Mouse (Mus musculus): ENCODE results near the gene Atp8b4. TPM values are rescaled to one million over a fixed set of nuclear protein-coding genes. Genes with fewer than 3 reads are reported as not detected.

Atp8b4 gene
- polyA plus RNA-seq, 1 experiment: 1.8 TPM

DNA sequence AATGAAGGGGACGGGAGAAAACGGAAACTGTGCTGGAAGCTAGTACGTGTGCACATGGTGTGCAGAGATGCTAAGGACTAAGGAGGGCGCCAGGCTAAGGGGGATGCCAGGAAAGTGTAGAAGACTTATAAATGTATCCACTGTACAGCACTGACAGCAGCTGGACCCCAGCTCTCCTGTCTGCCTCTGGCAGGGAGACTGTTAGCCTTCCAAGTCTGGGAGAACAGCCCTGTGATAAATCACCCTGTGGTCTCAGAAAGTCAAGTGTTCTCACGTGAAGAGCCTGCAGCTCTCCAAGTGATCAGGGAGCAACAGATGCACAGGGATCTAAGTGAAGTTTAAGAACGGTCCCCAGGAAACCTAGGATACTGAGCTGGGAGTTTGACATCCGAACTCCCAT lies 209.8 kb downstream of the Atp8b4 start:
- Histone ChIP-seq H3K4me1 (ENCODE audit: control insufficient read depth, insufficient read depth, low read length) (no peaks in the 10 kb centered on the region), H3K4me3 (replicated peaks; ENCODE audit: extremely low read depth, low read depth, low read length) (no peak overlapping the region)
- 66% methylated on average over 7 of the region's 7 CpGs for WGBS
- no peak for DNase-seq
- no peak for TF ChIP-seq CTCF (IDR thresholded peaks at IDR 0.05; ENCODE audit: insufficient read depth, low read length)

DNA sequence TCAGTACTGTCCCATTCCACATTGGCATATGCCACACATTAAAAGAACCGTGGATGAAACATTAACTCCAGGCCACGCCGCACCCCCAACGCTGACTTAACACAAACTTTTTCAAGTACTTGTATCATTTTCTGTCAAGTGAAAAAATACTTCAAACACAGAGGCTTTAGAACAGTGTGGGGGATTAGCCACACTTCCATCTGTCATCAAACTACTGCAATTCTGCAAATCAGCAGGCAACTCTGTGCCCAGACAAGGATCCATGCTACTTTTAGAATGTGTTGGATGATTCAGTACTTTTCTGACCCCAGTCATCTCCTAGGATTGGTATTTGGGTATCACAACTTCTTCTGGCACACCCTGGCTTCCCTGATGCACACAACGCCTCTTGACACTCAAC lies 212.5 kb downstream of the Atp8b4 start:
- no peaks in the 10 kb centered on the region for H3K4me1 ChIP-seq (ENCODE audit: control insufficient read depth, insufficient read depth, low read length)
- TF ChIP-seq CTCF (IDR thresholded peaks at IDR 0.05; ENCODE audit: insufficient read depth, low read length) (no peak), POLR2A (IDR thresholded peaks at IDR 0.05; ENCODE audit: borderline replicate concordance, extremely low read depth, low read depth, low read length) (no peak)
- no peak for DNase-seq
- no peak overlapping the region for H3K4me3 ChIP-seq (replicated peaks; ENCODE audit: extremely low read depth, low read depth, low read length)
- WGBS: 86% methylated on average over 5 of the region's 5 CpGs

- H3K4me1 ChIP-seq (ENCODE audit: control insufficient read depth, insufficient read depth, low read length): no peaks in the 10 kb centered on the region
- WGBS: 57% methylated on average over 7 of the region's 7 CpGs
- no peak for DNase-seq
- TF ChIP-seq CTCF (IDR thresholded peaks at IDR 0.05; ENCODE audit: insufficient read depth, low read length) (no peak), POLR2A (IDR thresholded peaks at IDR 0.05; ENCODE audit: borderline replicate concordance, extremely low read depth, low read depth, low read length) (no peak)
- no peak overlapping the region for H3K4me3 ChIP-seq (replicated peaks; ENCODE audit: extremely low read depth, low read depth, low read length)
Observed at GRCm38 (mm10) chr2:126286420-126286819, 214.1 kb downstream of the Atp8b4 start.

DNA sequence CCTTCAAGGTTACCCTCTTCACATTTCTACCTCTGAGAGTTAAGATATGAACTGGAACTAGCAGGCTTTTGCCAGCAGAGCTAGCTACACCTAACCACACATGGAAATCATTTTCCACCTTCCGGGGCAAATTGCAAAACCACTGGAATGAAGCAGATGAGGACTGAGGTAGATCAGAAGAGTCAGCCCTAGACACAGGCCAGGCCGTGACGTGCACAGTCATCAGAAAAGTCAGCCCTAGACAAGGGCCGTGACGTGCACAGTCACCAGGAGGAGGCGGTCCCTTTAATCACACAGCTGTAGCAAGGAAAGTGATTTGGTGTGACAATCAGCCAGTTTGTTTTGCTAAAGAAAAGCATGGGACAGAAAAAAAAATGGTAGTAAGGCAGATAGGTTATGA lies 216.4 kb downstream of the Atp8b4 start:
- no peaks in the 10 kb centered on the region for H3K4me1 ChIP-seq (ENCODE audit: control insufficient read depth, insufficient read depth, low read length)
- no peak overlapping the region for H3K4me3 ChIP-seq (replicated peaks; ENCODE audit: extremely low read depth, low read depth, low read length)
- DNase-seq: no peak
- TF ChIP-seq POLR2A (IDR thresholded peaks at IDR 0.05; ENCODE audit: borderline replicate concordance, extremely low read depth, low read depth, low read length) (no peak), CTCF (IDR thresholded peaks at IDR 0.05; ENCODE audit: insufficient read depth, low read length) (no peak)
- WGBS: 84% methylated on average over 6 of the region's 6 CpGs

DNA sequence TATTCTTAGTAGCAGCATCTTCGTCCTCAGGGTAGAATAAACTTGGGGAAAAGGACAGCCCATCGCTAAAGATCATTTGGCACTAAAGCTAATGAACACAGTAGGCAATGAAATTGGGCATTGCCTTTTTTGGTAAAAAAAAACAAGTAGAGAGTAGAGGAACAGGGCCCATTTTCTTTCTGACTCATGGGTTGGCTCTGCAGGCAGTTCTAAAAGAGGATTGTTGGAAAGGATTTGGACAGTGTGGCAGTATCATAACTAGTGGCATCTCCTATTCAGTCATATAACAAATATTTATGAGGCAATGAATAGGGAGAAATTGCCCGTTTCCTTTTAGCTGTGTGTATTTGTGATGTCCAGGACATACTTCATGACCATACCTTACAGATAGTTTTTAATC lies 217.4 kb downstream of the Atp8b4 start:
- no peak for DNase-seq
- H3K4me1 ChIP-seq (ENCODE audit: control insufficient read depth, insufficient read depth, low read length): no peaks in the 10 kb centered on the region
- no peak overlapping the region for H3K4me3 ChIP-seq (replicated peaks; ENCODE audit: extremely low read depth, low read depth, low read length)
- WGBS: 49% methylated on average over 3 of the region's 3 CpGs
- TF ChIP-seq CTCF (IDR thresholded peaks at IDR 0.05; ENCODE audit: insufficient read depth, low read length) (no peak), POLR2A (IDR thresholded peaks at IDR 0.05; ENCODE audit: borderline replicate concordance, extremely low read depth, low read depth, low read length) (no peak)

DNA sequence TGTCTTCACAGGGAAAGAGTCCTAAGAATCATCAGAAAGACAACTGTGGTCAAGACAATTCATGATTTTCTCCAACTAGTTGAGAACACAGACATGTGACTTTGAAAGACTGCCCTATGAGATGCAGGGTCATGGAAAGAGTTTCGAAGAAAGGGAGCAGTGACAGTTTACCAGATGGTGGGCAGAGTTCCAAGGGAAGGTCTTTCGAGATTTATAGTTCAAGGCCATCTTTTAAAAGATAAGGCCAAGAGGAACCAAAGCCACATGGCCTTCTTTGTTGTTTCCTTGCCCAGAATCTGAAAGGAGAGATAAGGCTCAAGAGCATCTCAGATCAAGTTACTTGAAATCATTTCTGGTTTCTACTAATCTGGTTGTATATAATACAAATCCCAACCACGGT lies 225.0 kb downstream of the Atp8b4 start:
- no peak for TF ChIP-seq POLR2A (IDR thresholded peaks at IDR 0.05; ENCODE audit: borderline replicate concordance, extremely low read depth, low read depth, low read length)
- no peak for TF ChIP-seq CTCF (IDR thresholded peaks at IDR 0.05; ENCODE audit: insufficient read depth, low read length)
- no peak for DNase-seq
- H3K4me3 ChIP-seq (replicated peaks; ENCODE audit: extremely low read depth, low read depth, low read length): no peak overlapping the region
- 54% methylated on average over 3 of the region's 3 CpGs for WGBS
- no peaks in the 10 kb centered on the region for H3K4me1 ChIP-seq (ENCODE audit: control insufficient read depth, insufficient read depth, low read length)

DNA sequence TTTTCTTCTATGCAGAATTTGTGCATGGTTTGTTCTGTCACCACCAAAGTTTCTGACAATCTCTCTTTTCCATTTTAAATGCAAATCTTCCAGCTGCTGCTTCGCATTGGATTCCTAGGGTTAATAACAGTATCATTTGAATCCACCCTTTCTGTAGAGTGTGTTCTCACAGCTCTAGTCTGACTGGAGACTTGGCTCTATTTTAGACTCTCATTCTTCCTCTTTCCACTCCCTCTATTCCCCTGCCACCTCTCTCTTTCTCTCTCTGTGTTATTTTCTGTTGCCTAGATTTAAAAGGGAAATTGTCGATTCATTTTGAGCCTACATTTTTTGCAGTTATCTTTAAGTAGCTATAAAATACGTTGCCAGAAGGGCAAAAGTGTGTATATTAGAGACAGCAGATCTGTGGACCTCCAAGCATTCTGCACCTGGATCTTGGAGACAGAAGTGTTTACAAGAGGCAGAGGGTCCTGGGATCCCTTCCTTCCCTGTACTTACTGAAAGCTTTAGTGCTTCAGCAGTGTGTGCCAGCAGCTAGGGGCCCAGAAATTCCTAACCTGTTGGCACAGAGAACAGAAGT lies 225.6 kb downstream of the Atp8b4 start:
- DNase-seq: no peak
- no peak for TF ChIP-seq POLR2A (IDR thresholded peaks at IDR 0.05; ENCODE audit: borderline replicate concordance, extremely low read depth, low read depth, low read length)
- TF ChIP-seq CTCF (IDR thresholded peaks at IDR 0.05; ENCODE audit: insufficient read depth, low read length): no peak
- H3K4me1 ChIP-seq (ENCODE audit: control insufficient read depth, insufficient read depth, low read length): no peaks in the 10 kb centered on the region
- no peak overlapping the region for H3K4me3 ChIP-seq (replicated peaks; ENCODE audit: extremely low read depth, low read depth, low read length)
- WGBS: 71% methylated on average over 3 of the region's 3 CpGs

GRCm38 (mm10) chr2:126274311-126274710 lies 226.2 kb downstream of the Atp8b4 start:
- TF ChIP-seq CTCF (IDR thresholded peaks at IDR 0.05; ENCODE audit: insufficient read depth, low read length) (no peak), POLR2A (IDR thresholded peaks at IDR 0.05; ENCODE audit: borderline replicate concordance, extremely low read depth, low read depth, low read length) (no peak)
- 64% methylated on average over 3 of the region's 3 CpGs for WGBS
- Histone ChIP-seq H3K4me3 (replicated peaks; ENCODE audit: extremely low read depth, low read depth, low read length) (no peak overlapping the region), H3K4me1 (ENCODE audit: control insufficient read depth, insufficient read depth, low read length) (no peaks in the 10 kb centered on the region)
- DNase-seq: no peak

Other genes starting within 250 kb of the Atp8b4 start
- 2.4 and 2.7 TPM in 2 replicates for gene Slc27a2, start 51.7 kb upstream of the Atp8b4 start, polyA plus RNA-seq (2012; rRNA removed)
- gene Hdc, start 118.6 kb upstream of the Atp8b4 start, polyA plus RNA-seq (2012; rRNA removed): 59.1 and 75.3 TPM in 2 replicates
- gene Gabpb1, start 175.7 kb upstream of the Atp8b4 start, polyA plus RNA-seq (2012; rRNA removed): 7.1 and 11.6 TPM in 2 replicates
- gene Usp8, start 206.7 kb upstream of the Atp8b4 start, polyA plus RNA-seq (2012; rRNA removed): 22.9 and 23.9 TPM in 2 replicates